Mouse (Mus musculus): Measurements from ENCODE around the gene Prr5.

- TF ChIP-seq CTCF (IDR thresholded peaks at IDR 0.05) (no peak), EP300 (IDR thresholded peaks at IDR 0.05) (no peak)
Measured at GRCm38 (mm10) chr15:84732425-84732749, 63.0 kb downstream of the Prr5 start.
